Mouse (Mus musculus): ENCODE results near the gene Mettl15. TPM values are rescaled to one million over a fixed set of nuclear protein-coding genes. Genes with fewer than 3 reads are reported as not detected.
A peak's percentile ranks its signal among the peaks of the same experiment; 100 is the strongest.

The Mettl15 gene
- total and polyA plus RNA-seq, 3 experiments = 5.1 to 11.5 (median 5.6) TPM

- TF ChIP-seq ZKSCAN1 (IDR thresholded peaks at IDR 0.05; ENCODE audit: borderline replicate concordance, low read depth, low read length) (no peak), TCF12 (IDR thresholded peaks at IDR 0.05; ENCODE audit: low read depth, low read length) (no peak; the same call in 1 of the 2 replicates), SMC3 (IDR thresholded peaks at IDR 0.05; ENCODE audit: low read depth, low read length) (no peak), USF1 (IDR thresholded peaks at IDR 0.05; ENCODE audit: low read depth, low read length) (no peak), MEF2A (IDR thresholded peaks at IDR 0.05; ENCODE audit: borderline replicate concordance, low read depth, low read length) (no peak)
These were observed 312 bp downstream of the Mettl15 start (continued) for GRCm38 (mm10) chr2:109280272-109280599.

- H3K9ac ChIP-seq (ENCODE audit: insufficient read depth, low read depth) = peak overlapping the region; percentile 84
- peak overlapping the region; percentile 96; the same call in 1 of the 2 replicates for H3K4me2 ChIP-seq (ENCODE audit: insufficient read depth, low read depth, poor library complexity, severe bottlenecking)
- H3K36me3 ChIP-seq (replicated peaks in 1 of 2; ENCODE audit: control insufficient read depth in 1 of 2, insufficient read depth in 1 of 2, low read length in 1 of 2) = peaks cover 0 to 2% of the 10 kb centered on the region in 2 experiments
- H3K9me3 ChIP-seq (replicated peaks; ENCODE audit: low read length) = no peaks in the 10 kb centered on the region
- H3K79me2 ChIP-seq (replicated peaks; ENCODE audit: control insufficient read depth, extremely low read depth, insufficient read depth, poor library complexity, severe bottlenecking) = peaks cover 10% of the 10 kb centered on the region
- in situ Hi-C loops (cut with MboI; ENCODE audit: low pct_ligation_motif_present, low pct_unique_long_range_greater_than_20kb, low sequenced_read_pairs) (no loop called here), dilution Hi-C loops (cut with MboI; ENCODE audit: extremely low pct_ligation_motif_present, extremely low pct_unique_long_range_greater_than_20kb, low sequenced_read_pairs) (no loop called here)
- H3K4me3 ChIP-seq (replicated peaks in 1 of 3; ENCODE audit: low read depth in 2 of 3, low read length in 2 of 3, poor library complexity in 1 of 3) = peak overlapping the region; percentile 65 to 74 (median 71)
- DNase-seq (ENCODE audit: extremely low read depth) = peak; percentile 71
- H3K4me1 ChIP-seq (ENCODE audit: control insufficient read depth in 1 of 2, insufficient read depth in 2 of 2) = peaks cover 0 to 11% of the 10 kb centered on the region in 2 experiments; a peak in 2 of 4 replicates
- H3K27me3 ChIP-seq (replicated peaks) = no peaks in the 10 kb centered on the region
- H3K27ac ChIP-seq (ENCODE audit: insufficient read depth, low read depth) = no peak overlapping the region
- peak; percentile 69; the same call in 1 of the 2 replicates for TF ChIP-seq ELF1 (IDR thresholded peaks at IDR 0.05; ENCODE audit: low read depth, low read length)
- no peak for TF ChIP-seq ZKSCAN1 (IDR thresholded peaks at IDR 0.05; ENCODE audit: borderline replicate concordance, low read depth, low read length)
- TF ChIP-seq ZNF384 (IDR thresholded peaks at IDR 0.05; ENCODE audit: low read depth, low read length) = no peak
- TF ChIP-seq CHD1 (IDR thresholded peaks at IDR 0.05; ENCODE audit: low read depth, low read length) = no peak
- no peak for TF ChIP-seq NRF1 (IDR thresholded peaks at IDR 0.05; ENCODE audit: low read depth, low read length)
- no peak for TF ChIP-seq MAX (IDR thresholded peaks at IDR 0.05; ENCODE audit: low read length)
- TF ChIP-seq JUN (IDR thresholded peaks at IDR 0.05; ENCODE audit: insufficient read depth, low read depth, low read length) = no peak
- TF ChIP-seq ETS1 (conservative IDR thresholded peaks at IDR 0.05; ENCODE audit: low read depth, low read length) = no peak
- TF ChIP-seq RAD21 (IDR thresholded peaks at IDR 0.05; ENCODE audit: low read depth, low read length) = no peak
- TF ChIP-seq IRF4 (IDR thresholded peaks at IDR 0.05; ENCODE audit: low read depth, low read length) = peak; percentile 43; the same call in 1 of the 2 replicates
- no peak for TF ChIP-seq MAFK (IDR thresholded peaks at IDR 0.05; ENCODE audit: insufficient replicate concordance, low read length)
- no peak for TF ChIP-seq CTCF (conservative IDR thresholded peaks at IDR 0.05 in 1 of 2, IDR thresholded peaks at IDR 0.05 in 1 of 2; ENCODE audit: low read depth in 2 of 2, low read length in 2 of 2)
- TF ChIP-seq MAZ (IDR thresholded peaks at IDR 0.05; ENCODE audit: low read depth, low read length) = no peak; the same call in none of the 2 replicates
- TF ChIP-seq USF1 (IDR thresholded peaks at IDR 0.05; ENCODE audit: low read depth, low read length) = no peak
- TF ChIP-seq MEF2A (IDR thresholded peaks at IDR 0.05; ENCODE audit: borderline replicate concordance, low read depth, low read length) = 0 out of 2 replicates have a peak, but pooled peaks have one; percentile 25
- peak; percentile 90 for TF ChIP-seq HCFC1 (IDR thresholded peaks at IDR 0.05; ENCODE audit: low read depth, low read length)
- TF ChIP-seq UBTF (IDR thresholded peaks at IDR 0.05; ENCODE audit: low read depth, low read length) = no peak
- TF ChIP-seq GABPA (IDR thresholded peaks at IDR 0.05; ENCODE audit: insufficient replicate concordance, low read depth, low read length) = no peak; the same call in 1 of the 2 replicates
- peak; percentile 74 for TF ChIP-seq POLR2A (IDR thresholded peaks at IDR 0.05; ENCODE audit: low read depth, low read length)
- no peak; the same call in 1 of the 2 replicates for TF ChIP-seq MXI1 (IDR thresholded peaks at IDR 0.05; ENCODE audit: low read depth, low read length)
- TF ChIP-seq USF2 (conservative IDR thresholded peaks at IDR 0.05; ENCODE audit: low read depth, low read length) = no peak
- TF ChIP-seq RCOR1 (conservative IDR thresholded peaks at IDR 0.05; ENCODE audit: low read depth, low read length) = no peak
- no peak for TF ChIP-seq JUND (conservative IDR thresholded peaks at IDR 0.05; ENCODE audit: low read depth, low read length)
- TF ChIP-seq TBP (conservative IDR thresholded peaks at IDR 0.05; ENCODE audit: low read depth, low read length) = peak; percentile 82
- no peak for TF ChIP-seq MYC (IDR thresholded peaks at IDR 0.05; ENCODE audit: low read depth, low read length)
- TF ChIP-seq PAX5 (IDR thresholded peaks at IDR 0.05; ENCODE audit: low read length) = no peak
- no peak for TF ChIP-seq ZMIZ1 (IDR thresholded peaks at IDR 0.05; ENCODE audit: low read depth, low read length)
- peak; percentile 18; the same call in 1 of the 2 replicates for TF ChIP-seq BHLHE40 (IDR thresholded peaks at IDR 0.05; ENCODE audit: low read depth, low read length)
- peak; percentile 63; the same call in 1 of the 2 replicates for TF ChIP-seq CHD2 (IDR thresholded peaks at IDR 0.05; ENCODE audit: low read length)
- TF ChIP-seq EP300 (IDR thresholded peaks at IDR 0.05; ENCODE audit: low read length) = no peak
- TF ChIP-seq E2F4 (IDR thresholded peaks at IDR 0.05; ENCODE audit: insufficient replicate concordance, low read depth, low read length) = no peak; the same call in 1 of the 2 replicates
- peak; percentile 73 for TF ChIP-seq NELFE (IDR thresholded peaks at IDR 0.05; ENCODE audit: low read depth, low read length)
- peak; percentile 92 for TF ChIP-seq SIN3A (IDR thresholded peaks at IDR 0.05; ENCODE audit: low read length)
- no peak for TF ChIP-seq POLR2AphosphoS2 (IDR thresholded peaks at IDR 0.05; ENCODE audit: low read depth, low read length)
- TF ChIP-seq SMC3 (IDR thresholded peaks at IDR 0.05; ENCODE audit: low read depth, low read length) = no peak; the same call in 1 of the 2 replicates
- TF ChIP-seq ZC3H11A (IDR thresholded peaks at IDR 0.05; ENCODE audit: low read depth, low read length) = no peak
These were observed 2.5 kb downstream of the Mettl15 start for GRCm38 (mm10) chr2:109278036-109278435.

All from CH12.LX (cell line).